Mouse (Mus musculus) embryonic facial prominence, embryonic 10.5 days (tissue): ENCODE measurements at regions not wholly inside any gene's neighbourhood (a gene's known extent, or its start where the extent isn't known, plus 50 kb on each side); places are given as distances from the start of the nearest gene placed in this dataset.
"Not testable (repeated sequence)": the region's sequence is repeated elsewhere in the genome, so short reads cannot be mapped to it uniquely, and the experiment has no call there.

Source experiments
- DNase-seq: peaks from one replicate; pipeline ENCODE4 v3.0.0-alpha.2; 2017; ENCODE audit warnings: low spot score
- H3K27ac ChIP-seq: fragments of 300-500 bp; sonication (generic); replicated peaks from 2 replicates; pipeline ENCODE4 v1.5.1; 2016; ENCODE audit warnings: mild to moderate bottlenecking
- H3K27me3 ChIP-seq: fragments of 300-500 bp; sonication (generic); replicated peaks from 2 replicates; pipeline ENCODE4 v1.6.1; 2016; ENCODE audit warnings: low read depth, mild to moderate bottlenecking; ENCODE audit not compliant: poor library complexity, severe bottlenecking
- H3K36me3 ChIP-seq: fragments of 300-500 bp; sonication (generic); replicated peaks from 2 replicates; pipeline ENCODE4 v1.6.1; 2016; ENCODE audit warnings: mild to moderate bottlenecking, moderate library complexity
- H3K4me1 ChIP-seq: fragments of 300-500 bp; sonication (generic); 2 replicates; pipeline ENCODE4 v1.6.1; 2016
- H3K4me3 ChIP-seq: fragments of 300-500 bp; sonication (generic); 2 replicates; pipeline ENCODE4 v1.5.1; 2016; ENCODE audit warnings: mild to moderate bottlenecking, moderate library complexity
- H3K9me3 ChIP-seq: fragments of 300-500 bp; sonication (generic); 2 replicates; pipeline ENCODE4 v1.6.1; 2016; ENCODE audit warnings: mild to moderate bottlenecking
- WGBS: fragments of 180-500 bp; shearing (Covaris S2); methylation state at CpG from one replicate; pipeline ENCODE4 v1.1.7; 2016; 5-methylcytosine and 5-hydroxymethylcytosine counted together

GRCm38 (mm10) chr17:91361261-91361660 lies 268.4 kb upstream of the Nrxn1 start:
- Histone ChIP-seq H3K27ac (no peak overlapping the region), H3K27me3 (no peaks in the 10 kb centered on the region), H3K4me3 (no peak overlapping the region), H3K4me1 (no peaks in the 10 kb centered on the region), H3K9me3 (no peaks in the 10 kb centered on the region), H3K36me3 (no peaks in the 10 kb centered on the region)
- no peak for DNase-seq
- 52% methylated on average over 1 of the region's 1 CpGs for WGBS

GRCm38 (mm10) chr17:91352107-91352506 lies 259.2 kb upstream of the Nrxn1 start:
- Histone ChIP-seq H3K4me3 (no peak overlapping the region), H3K27ac (no peak overlapping the region), H3K27me3 (no peaks in the 10 kb centered on the region), H3K4me1 (no peaks in the 10 kb centered on the region), H3K9me3 (no peaks in the 10 kb centered on the region), H3K36me3 (no peaks in the 10 kb centered on the region)
- WGBS, result 73% methylated on average over 2 of the region's 2 CpGs
- DNase-seq, result no peak

GRCm38 (mm10) chr17:91336882-91337281 lies 244.0 kb upstream of the Nrxn1 start:
- no peak for DNase-seq
- WGBS, result 75% methylated on average over 1 of the region's 1 CpGs
- Histone ChIP-seq H3K27me3 (no peaks in the 10 kb centered on the region), H3K4me3 (no peak overlapping the region), H3K9me3 (no peaks in the 10 kb centered on the region), H3K27ac (no peak overlapping the region), H3K4me1 (no peaks in the 10 kb centered on the region; the same call in 1 of the 2 replicates), H3K36me3 (no peaks in the 10 kb centered on the region)

- Histone ChIP-seq H3K27me3 (no peaks in the 10 kb centered on the region), H3K9me3 (no peaks in the 10 kb centered on the region), H3K4me3 (no peak overlapping the region), H3K27ac (no peak overlapping the region), H3K4me1 (no peaks in the 10 kb centered on the region; the same call in 1 of the 2 replicates), H3K36me3 (no peaks in the 10 kb centered on the region)
- 88% methylated on average over 4 of the region's 4 CpGs for WGBS
- DNase-seq, result no peak
Observed at GRCm38 (mm10) chr17:91333790-91334189, 240.9 kb upstream of the Nrxn1 start.

- no peak for DNase-seq
- no peaks in the 10 kb centered on the region; the same call in 1 of the 2 replicates for H3K4me1 ChIP-seq
- WGBS, result 48% methylated on average over 1 of the region's 1 CpGs
Observed at GRCm38 (mm10) chr17:91333202-91333601, 240.3 kb upstream of the Nrxn1 start.

GRCm38 (mm10) chr17:91324377-91324776 lies 231.5 kb upstream of the Nrxn1 start:
- 88% methylated on average over 1 of the region's 1 CpGs for WGBS
- no peak overlapping the region for H3K27ac ChIP-seq
- H3K36me3 ChIP-seq, result no peaks in the 10 kb centered on the region
- H3K4me1 ChIP-seq, result no peaks in the 10 kb centered on the region
- H3K4me3 ChIP-seq, result no peak overlapping the region
- no peaks in the 10 kb centered on the region for H3K9me3 ChIP-seq
- H3K27me3 ChIP-seq, result no peaks in the 10 kb centered on the region
- no peak for DNase-seq

More at GRCm38 (mm10) chr17:91333202-91333601, 240.3 kb upstream of the Nrxn1 start:
- Histone ChIP-seq H3K9me3 (no peaks in the 10 kb centered on the region), H3K36me3 (no peaks in the 10 kb centered on the region), H3K4me3 (no peak overlapping the region), H3K27ac (no peak overlapping the region), H3K27me3 (no peaks in the 10 kb centered on the region)

GRCm38 (mm10) chr17:91286875-91287274 lies 194.0 kb upstream of the Nrxn1 start:
- H3K9me3 ChIP-seq, result no peaks in the 10 kb centered on the region
- no peaks in the 10 kb centered on the region for H3K4me1 ChIP-seq
- DNase-seq, result no peak
- no peak overlapping the region for H3K4me3 ChIP-seq
- H3K27me3 ChIP-seq, result no peaks in the 10 kb centered on the region
- H3K27ac ChIP-seq, result no peak overlapping the region
- H3K36me3 ChIP-seq, result no peaks in the 10 kb centered on the region

GRCm38 (mm10) chr17:91274378-91274777 lies 181.5 kb upstream of the Nrxn1 start:
- H3K9me3 ChIP-seq, result no peaks in the 10 kb centered on the region
- H3K27ac ChIP-seq, result no peak overlapping the region
- H3K4me3 ChIP-seq, result no peak overlapping the region
- H3K4me1 ChIP-seq, result no peaks in the 10 kb centered on the region
- no peaks in the 10 kb centered on the region for H3K27me3 ChIP-seq
- DNase-seq, result no peak
- WGBS, result 81% methylated on average over 1 of the region's 1 CpGs
- H3K36me3 ChIP-seq, result no peaks in the 10 kb centered on the region

- H3K4me1 ChIP-seq, result no peaks in the 10 kb centered on the region
- 91% methylated on average over 2 of the region's 2 CpGs for WGBS
- DNase-seq, result no peak
- H3K36me3 ChIP-seq, result no peaks in the 10 kb centered on the region
- H3K27ac ChIP-seq, result no peak overlapping the region
- no peak overlapping the region for H3K4me3 ChIP-seq
- H3K9me3 ChIP-seq, result no peaks in the 10 kb centered on the region
- H3K27me3 ChIP-seq, result no peaks in the 10 kb centered on the region
Observed at GRCm38 (mm10) chr17:91238719-91239118, 145.8 kb upstream of the Nrxn1 start.

- H3K27me3 ChIP-seq, H3K27ac ChIP-seq, DNase-seq, H3K36me3 ChIP-seq, H3K4me3 ChIP-seq, H3K9me3 ChIP-seq, H3K4me1 ChIP-seq: not testable (repeated sequence)
- WGBS, result 98% methylated on average over 14 of the region's 14 CpGs
Observed at GRCm38 (mm10) chr17:91236653-91237052, 143.8 kb upstream of the Nrxn1 start.

GRCm38 (mm10) chr17:91226378-91226777 lies 133.5 kb upstream of the Nrxn1 start:
- H3K36me3 ChIP-seq, result no peaks in the 10 kb centered on the region
- WGBS, result 80% methylated on average over 5 of the region's 5 CpGs
- no peaks in the 10 kb centered on the region for H3K9me3 ChIP-seq
- no peak overlapping the region for H3K4me3 ChIP-seq
- DNase-seq, result no peak
- no peak overlapping the region for H3K27ac ChIP-seq
- no peaks in the 10 kb centered on the region for H3K4me1 ChIP-seq
- H3K27me3 ChIP-seq, result no peaks in the 10 kb centered on the region

GRCm38 (mm10) chr17:91225916-91226315 lies 133.0 kb upstream of the Nrxn1 start:
- Histone ChIP-seq H3K27ac (no peak overlapping the region), H3K4me1 (no peaks in the 10 kb centered on the region), H3K27me3 (no peaks in the 10 kb centered on the region), H3K4me3 (no peak overlapping the region), H3K36me3 (no peaks in the 10 kb centered on the region), H3K9me3 (no peaks in the 10 kb centered on the region)
- WGBS, result 92% methylated on average over 4 of the region's 4 CpGs
- DNase-seq, result no peak

- H3K4me3 ChIP-seq, result no peak overlapping the region
- no peaks in the 10 kb centered on the region for H3K9me3 ChIP-seq
- H3K36me3 ChIP-seq, result no peaks in the 10 kb centered on the region
- no peak overlapping the region for H3K27ac ChIP-seq
- no peaks in the 10 kb centered on the region for H3K27me3 ChIP-seq
- DNase-seq, result peak; percentile 25
- no peaks in the 10 kb centered on the region for H3K4me1 ChIP-seq
Observed at GRCm38 (mm10) chr17:91216429-91216828, 123.6 kb upstream of the Nrxn1 start.

GRCm38 (mm10) chr17:91182574-91182973 lies 89.7 kb upstream of the Nrxn1 start:
- no peak overlapping the region for H3K27ac ChIP-seq
- 76% methylated on average over 4 of the region's 4 CpGs for WGBS
- H3K27me3 ChIP-seq, result no peaks in the 10 kb centered on the region
- H3K9me3 ChIP-seq, result no peaks in the 10 kb centered on the region
- no peak for DNase-seq
- no peaks in the 10 kb centered on the region for H3K36me3 ChIP-seq
- H3K4me3 ChIP-seq, result no peak overlapping the region
- no peaks in the 10 kb centered on the region for H3K4me1 ChIP-seq
